16 mouse cellular contexts compared by ENCODE assay signal in the genomic region with DNA sequence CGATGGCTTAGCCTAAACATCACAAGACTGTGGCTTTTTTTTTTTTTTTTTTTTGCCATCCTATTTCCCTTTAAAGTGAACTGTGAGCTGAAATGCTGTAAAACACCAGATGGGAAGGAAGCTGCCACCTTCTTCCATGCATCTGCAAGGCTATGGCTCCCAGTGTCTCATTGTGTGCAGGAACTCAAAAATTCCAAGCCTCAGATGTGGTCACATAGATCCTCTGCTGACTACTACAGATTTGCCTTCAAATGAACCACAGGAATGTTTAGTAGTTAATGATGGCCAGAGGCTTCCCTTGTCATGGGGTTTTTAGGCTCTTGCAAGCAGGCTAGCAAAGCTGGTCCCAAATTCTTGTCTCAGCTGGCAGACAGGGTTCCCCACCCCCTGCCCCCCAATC.
DNase-seq lines count a peak whose midpoint lies in the region; TF ChIP-seq lines count a peak whose summit lies in the region.
"Had no signal": no experiment of that assay in that cellular context is flagged by ENCODE, and none has a peak within 500 bp of the region (broad histone marks: within the 10 kb centered on the region; RNA-seq: fewer than 3 reads in every experiment).

No protein-coding gene starts in this region.

- H3K36me3 ChIP-seq in myocyte (ENCODE audit: control insufficient read depth, insufficient read depth): no peaks in the 10 kb centered on the region
- H3K36me3 ChIP-seq: forebrain, embryonic 15.5 days; heart, embryonic 13.5 days; midbrain, embryonic 13.5 days had no signal

- H3K27me3 ChIP-seq in myocyte (ENCODE audit: control insufficient read depth, insufficient read depth, insufficient read length): no peaks in the 10 kb centered on the region
- H3K27me3 ChIP-seq: forebrain, embryonic 15.5 days; heart, embryonic 13.5 days; midbrain, embryonic 13.5 days had no signal

- no peaks in the 10 kb centered on the region for H3K79me2 ChIP-seq in myocyte (ENCODE audit: control insufficient read depth, insufficient read depth)

- H3ac ChIP-seq in myocyte (ENCODE audit: control insufficient read depth, insufficient read length): no peak overlapping the region

- H3K4me3 ChIP-seq in myocyte: no peak overlapping the region
- H3K4me3 ChIP-seq: forebrain, embryonic 15.5 days; heart, embryonic 13.5 days; midbrain, embryonic 13.5 days had no signal

- no peak for TF ChIP-seq POLR2A in myocyte (IDR thresholded peaks at IDR 0.05; ENCODE audit: insufficient read length, low read depth)

- peak; percentile 12 for DNase-seq in embryo, embryonic 10 days (ENCODE audit: low spot score)
- DNase-seq in embryo, embryonic 9.5 days (ENCODE audit: extremely low spot score): no peak
- peak; percentile 2 for DNase-seq in lung, postnatal 10 days
- DNase-seq in lung, postnatal 25 days (ENCODE audit: low spot score): no peak
- DNase-seq in fibroblast of lung, adult 2 months (ENCODE audit: low read depth): peak; percentile 19
- DNase-seq in adrenal gland, postnatal 14 days: no peak
- no peak for DNase-seq in adrenal gland, postnatal 36 days
- DNase-seq: cerebellum, adult 2 months; kidney, adult 9 months; lung, postnatal 14 days; thymus, postnatal 25 days had no signal

- H3K4me2 ChIP-seq in myocyte (ENCODE audit: low read depth): peak overlapping the region; percentile 51
- H3K4me2 ChIP-seq: forebrain, embryonic 15.5 days; heart, embryonic 13.5 days; liver, embryonic 11.5 days; midbrain, embryonic 13.5 days had no signal

TF ChIP-seq in myocyte, 11 proteins besides CTCF, POLR2A, EP300 and RAD21:
- no peak for TF ChIP-seq MYOG (IDR thresholded peaks at IDR 0.05; ENCODE audit: control insufficient read depth in 1 of 3, insufficient read depth in 1 of 3, insufficient read length in 2 of 3, low read depth in 2 of 3)
- TF ChIP-seq TCF3 (IDR thresholded peaks at IDR 0.05; ENCODE audit: insufficient read length, low read depth): no peak
- TF ChIP-seq MYOD1 (IDR thresholded peaks at IDR 0.05; ENCODE audit: control insufficient read depth in 1 of 3, insufficient read length in 2 of 3, low read depth in 2 of 3): peak in 1 of 3 experiments; percentile 1
- peak; percentile 3 for TF ChIP-seq TCF12 (IDR thresholded peaks at IDR 0.05; ENCODE audit: insufficient read depth, poor library complexity, severe bottlenecking)
TF ChIP-seq in myocyte: peak in this region for 2.

Comparison
In these comparisons a context has a peak if more than half of its experiments do, and no peak if none do; other contexts are left out.
1. DNase-seq: peak in embryo, embryonic 10 days (single experiment), lung, postnatal 10 days (single experiment) and fibroblast of lung, adult 2 months (single experiment); none in embryo, embryonic 9.5 days (single experiment), lung, postnatal 25 days (single experiment), adrenal gland, postnatal 14 days (single experiment) and adrenal gland, postnatal 36 days (0 of 2).